Mouse (Mus musculus) C2C12 (cell line): Measurements from ENCODE around the gene Car9. TPM values are rescaled to one million over a fixed set of nuclear protein-coding genes. Genes with fewer than 3 reads are reported as not detected.
A peak's percentile ranks its signal among the peaks of the same experiment; 100 is the strongest.

Source experiments
- H3K27me3 ChIP-seq: one replicate; pipeline ENCODE4 v1.6.1; 2011; ENCODE audit not compliant: control insufficient read depth, insufficient read depth, insufficient read length
- H3K36me3 ChIP-seq: one replicate; pipeline ENCODE4 v1.6.1; 2011; ENCODE audit not compliant: control insufficient read depth, insufficient read depth
- H3K4me3 ChIP-seq: one replicate; pipeline ENCODE4 v1.5.1; 2011; ENCODE audit warnings: mild to moderate bottlenecking, control low read depth; ENCODE audit not compliant: poor library complexity, insufficient read depth, severe bottlenecking
- H3K79me2 ChIP-seq: one replicate; pipeline ENCODE4 v1.6.1; 2011; ENCODE audit not compliant: control insufficient read depth, insufficient read depth
- H3K79me3 ChIP-seq: one replicate; pipeline ENCODE4 v1.6.1; 2011; ENCODE audit warnings: low read depth, control low read depth
- H3ac ChIP-seq: one replicate; pipeline ENCODE3; 2011; ENCODE audit warnings: low read depth; ENCODE audit not compliant: control insufficient read depth, insufficient read length
- CEBPB ChIP-seq: IDR thresholded peaks from one replicate; pipeline ENCODE4 v1.6.1; 2011; ENCODE audit warnings: low read depth, mild to moderate bottlenecking, control low read depth, moderate library complexity
- CTCF ChIP-seq: IDR thresholded peaks from one replicate; pipeline ENCODE4 v1.5.1; 2011; ENCODE audit not compliant: control insufficient read depth, insufficient read depth, insufficient read length
- FOSL1 ChIP-seq: IDR thresholded peaks from one replicate; pipeline ENCODE4 v1.8.0; 2011; ENCODE audit warnings: mild to moderate bottlenecking, low read length; ENCODE audit not compliant: poor library complexity, insufficient read depth, severe bottlenecking
- MAX ChIP-seq: IDR thresholded peaks from one replicate; pipeline ENCODE4 v1.6.1; 2011; ENCODE audit warnings: mild to moderate bottlenecking, control low read depth
- MYOD1 ChIP-seq: IDR thresholded peaks from one replicate; pipeline ENCODE4 v1.6.1; 2011; ENCODE audit warnings: low read depth; ENCODE audit not compliant: control insufficient read depth, insufficient read length
- MYOG ChIP-seq: IDR thresholded peaks from one replicate; pipeline ENCODE4 v1.6.1; 2011; ENCODE audit not compliant: control insufficient read depth, insufficient read length; ENCODE audit errors: extremely low read depth
- USF1 ChIP-seq: IDR thresholded peaks from one replicate; pipeline ENCODE4 v1.6.1; 2011; ENCODE audit warnings: low read depth, mild to moderate bottlenecking, control low read depth, moderate library complexity
- polyA plus RNA-seq: library from polyadenylated mRNA; unstranded; fragments of >200 nt; fragmentation: generic; extraction: Trizol; gene quantifications from one replicate; pipeline ENCODE4 v1.2.1, GENCODE M21; 2012; ENCODE audit warnings: missing spikeins

The Car9 gene
- polyA plus RNA-seq, 1 experiment = 0.67 TPM

DNA sequence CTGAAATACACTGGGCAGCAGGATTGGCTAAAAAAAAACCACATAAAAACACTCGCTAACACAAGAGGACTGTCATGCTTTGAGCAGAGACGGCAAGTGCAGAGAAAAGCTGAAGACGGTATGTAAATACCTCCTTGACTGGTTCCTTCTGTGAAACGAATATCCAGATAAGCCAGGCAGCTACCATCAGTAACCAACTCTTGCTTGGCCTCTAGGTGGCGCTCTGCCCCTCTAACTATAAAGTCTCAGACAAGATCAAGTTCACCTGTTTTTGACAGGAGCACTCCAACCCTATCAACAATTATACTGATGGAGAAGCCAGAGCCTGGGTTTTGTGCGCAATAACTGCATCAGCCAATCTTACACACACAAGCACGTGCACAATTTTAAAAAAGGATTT, 23.8 kb downstream of the Car9 start:
- Histone ChIP-seq H3K36me3 (peaks cover 58% of the 10 kb centered on the region), H3K4me3 (no peak overlapping the region), H3K79me2 (no peaks in the 10 kb centered on the region), H3ac (no peak overlapping the region), H3K27me3 (no peaks in the 10 kb centered on the region), H3K79me3 (no peaks in the 10 kb centered on the region)
- no peak for TF ChIP-seq FOSL1
- no peak for TF ChIP-seq MYOD1
- peak; percentile 44 for TF ChIP-seq CTCF
- no peak for TF ChIP-seq CEBPB
- TF ChIP-seq MAX = no peak
- no peak for TF ChIP-seq USF1

DNA sequence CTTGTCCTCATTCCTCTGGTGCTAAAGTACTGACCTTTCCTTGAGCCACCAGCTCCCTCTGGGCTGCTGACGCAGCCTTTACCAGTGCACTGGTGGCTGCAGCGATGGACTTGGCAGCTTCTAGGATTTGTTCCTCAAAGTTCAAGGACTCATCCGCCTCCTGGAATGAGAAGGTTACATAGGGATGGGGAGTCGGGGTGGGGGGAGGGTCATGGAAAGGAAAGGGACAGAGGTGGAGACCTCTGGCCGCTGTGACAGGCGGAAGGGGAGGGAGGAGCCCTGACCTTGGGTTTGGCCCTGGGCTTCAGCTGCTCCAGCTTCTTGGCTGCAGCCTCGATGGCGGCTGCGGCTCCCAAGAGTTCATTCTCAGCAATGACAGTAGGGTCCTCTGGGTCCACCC, 26.5 kb downstream of the Car9 start:
- no peak for TF ChIP-seq MYOG
- TF ChIP-seq USF1 = no peak
- TF ChIP-seq CEBPB = no peak
- TF ChIP-seq CTCF = no peak
- TF ChIP-seq FOSL1 = no peak
- no peak for TF ChIP-seq MYOD1
- TF ChIP-seq MAX = no peak
- Histone ChIP-seq H3K36me3 (peaks cover 85% of the 10 kb centered on the region), H3ac (no peak overlapping the region), H3K27me3 (no peaks in the 10 kb centered on the region), H3K4me3 (no peak overlapping the region), H3K79me2 (no peaks in the 10 kb centered on the region), H3K79me3 (no peaks in the 10 kb centered on the region)

DNA sequence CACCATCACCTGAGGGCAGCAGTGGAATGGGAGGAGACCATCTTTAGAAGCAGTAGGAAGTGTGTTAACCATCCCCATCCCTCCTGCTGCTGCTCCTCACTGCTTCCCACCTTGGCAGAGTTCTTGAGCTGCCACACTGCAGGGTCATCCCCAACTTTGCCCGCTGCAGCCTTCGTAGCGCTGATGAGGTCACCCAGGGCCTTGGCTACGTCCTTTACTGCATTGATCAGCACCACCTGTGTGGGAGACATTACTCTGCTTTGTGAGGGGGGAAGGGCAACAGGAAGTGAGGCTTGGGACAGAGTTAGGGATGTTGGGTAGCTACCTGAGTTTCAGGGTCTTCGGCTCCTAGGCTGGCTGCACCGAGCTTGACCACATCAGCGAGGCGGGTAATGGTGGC, 28.9 kb downstream of the Car9 start:
- Histone ChIP-seq H3K4me3 (no peak overlapping the region), H3K36me3 (peaks cover 98% of the 10 kb centered on the region), H3K79me3 (no peaks in the 10 kb centered on the region), H3K27me3 (no peaks in the 10 kb centered on the region), H3ac (no peak overlapping the region), H3K79me2 (no peaks in the 10 kb centered on the region)
- TF ChIP-seq CTCF = no peak
- no peak for TF ChIP-seq FOSL1
- TF ChIP-seq MAX = no peak
- TF ChIP-seq MYOD1 = no peak
- TF ChIP-seq CEBPB = no peak
- TF ChIP-seq MYOG = no peak
- TF ChIP-seq USF1 = no peak

DNA sequence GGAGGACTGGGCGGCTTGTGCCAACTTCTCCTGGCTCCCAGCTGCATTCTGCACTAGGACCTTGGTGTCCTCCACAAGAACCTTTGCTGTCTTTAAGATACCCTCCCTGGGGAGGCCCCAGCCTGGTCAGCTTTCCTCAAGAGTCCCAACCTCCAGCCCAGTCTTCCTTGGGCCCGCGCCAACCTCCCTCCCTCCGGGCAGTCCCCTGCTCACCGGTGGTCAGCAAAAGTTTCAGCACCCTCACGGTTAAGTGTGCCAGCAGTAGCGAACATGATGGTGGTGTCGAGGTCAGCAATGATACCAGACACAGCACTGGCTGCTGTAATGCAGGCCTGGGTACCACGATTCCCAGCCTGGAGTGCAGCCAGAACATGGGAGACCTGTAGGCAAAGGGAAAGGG, 29.3 kb downstream of the Car9 start:
- TF ChIP-seq USF1 = no peak
- no peak for TF ChIP-seq CTCF
- no peak for TF ChIP-seq FOSL1
- TF ChIP-seq MYOG = no peak
- TF ChIP-seq MYOD1 = no peak
- no peak for TF ChIP-seq MAX
- no peak for TF ChIP-seq CEBPB
- no peaks in the 10 kb centered on the region for H3K79me2 ChIP-seq
- H3ac ChIP-seq = no peak overlapping the region
- peaks cover 97% of the 10 kb centered on the region for H3K36me3 ChIP-seq
- no peaks in the 10 kb centered on the region for H3K79me3 ChIP-seq
- no peaks in the 10 kb centered on the region for H3K27me3 ChIP-seq
- H3K4me3 ChIP-seq = no peak overlapping the region

DNA sequence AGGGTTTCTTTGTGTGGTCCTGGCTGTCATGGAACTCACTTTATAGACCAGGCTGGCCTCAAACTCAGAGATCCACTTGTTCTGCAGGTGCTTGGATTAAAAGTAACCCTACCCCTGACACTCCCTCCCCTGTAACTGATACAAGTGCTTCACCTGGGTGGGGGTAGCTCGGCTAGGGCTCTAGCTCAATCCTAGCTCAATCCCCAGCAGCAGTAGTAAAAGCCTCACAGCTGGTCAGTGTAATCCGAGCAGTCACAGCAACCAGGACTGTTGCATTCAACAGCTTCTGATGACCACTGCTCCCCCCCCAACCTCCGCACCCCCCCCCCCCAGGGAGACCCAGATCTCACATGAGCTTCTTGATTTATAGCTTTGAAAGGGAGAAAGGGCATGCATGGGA, 35.3 kb downstream of the Car9 start:
- Histone ChIP-seq H3K4me3 (no peak overlapping the region), H3K79me2 (no peaks in the 10 kb centered on the region), H3ac (no peak overlapping the region), H3K79me3 (no peaks in the 10 kb centered on the region), H3K36me3 (peaks cover 97% of the 10 kb centered on the region), H3K27me3 (no peaks in the 10 kb centered on the region)
- no peak for TF ChIP-seq MAX
- no peak for TF ChIP-seq MYOG
- TF ChIP-seq CEBPB = no peak
- TF ChIP-seq USF1 = no peak
- no peak for TF ChIP-seq MYOD1
- TF ChIP-seq CTCF = no peak

DNA sequence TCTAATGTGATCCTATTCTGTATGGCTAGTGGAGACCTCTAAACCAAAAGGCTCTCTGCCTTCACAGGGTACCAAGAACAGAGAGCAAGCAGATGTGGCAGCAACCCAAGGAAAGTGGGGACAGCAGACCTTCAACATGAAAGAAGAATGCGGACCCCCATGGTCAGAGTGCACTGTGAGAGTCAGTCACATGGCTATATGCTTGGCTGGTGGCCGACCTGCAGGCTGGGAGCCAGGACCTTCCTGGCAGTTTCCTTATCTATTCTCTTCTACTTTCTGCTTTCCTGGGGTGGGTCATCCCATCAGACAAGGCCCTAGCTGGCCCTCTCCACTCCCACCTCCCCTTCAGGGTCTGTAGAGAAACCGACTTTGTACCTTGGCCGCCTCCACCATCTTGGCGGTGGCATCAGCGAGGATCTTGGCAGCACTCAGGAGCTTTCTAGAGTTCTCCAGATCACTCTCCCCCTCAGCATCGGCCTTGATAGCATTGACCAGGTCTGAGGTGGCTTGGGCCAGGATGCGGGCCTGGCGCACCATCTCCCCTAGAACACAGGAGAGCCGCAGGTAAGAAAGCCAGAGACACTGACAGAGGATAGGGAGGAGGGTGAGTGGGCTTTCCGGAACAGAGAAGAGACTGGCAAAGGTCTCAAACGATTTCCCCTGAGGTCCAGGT, 39.7 kb downstream of the Car9 start:
- Histone ChIP-seq H3K36me3 (peaks cover 99% of the 10 kb centered on the region), H3K4me3 (no peak overlapping the region), H3ac (no peak overlapping the region), H3K79me2 (no peaks in the 10 kb centered on the region), H3K27me3 (no peaks in the 10 kb centered on the region), H3K79me3 (no peaks in the 10 kb centered on the region)
- TF ChIP-seq MYOG (no peak), CTCF (no peak), MAX (no peak), CEBPB (no peak), FOSL1 (no peak), USF1 (no peak)
